Mouse (Mus musculus) layer of hippocampus, adult 6 months (tissue): ENCODE results near the gene Gm5617. TPM values are rescaled to one million over a fixed set of nuclear protein-coding genes. Genes with fewer than 3 reads are reported as not detected.

Experiments
- long read RNA-seq, 2 experiments: library from polyadenylated mRNA; unstranded; transcript quantifications; one replicate each; pipeline ENCODE4 v2.0.0; 2019 to 2020
- microRNA-seq: library from miRNA; unstranded; fragments of <30 nt; microRNA quantifications from one replicate; pipeline ENCODE4 v1.2.0, GENCODE M21; 2020
- polyA plus RNA-seq: library from polyadenylated mRNA; unstranded; fragments of <200 nt; fragmentation: Nextera tagmentation; gene quantifications from 2 replicates; pipeline ENCODE4 v1.2.3, GENCODE M21; 2021

The Gm5617 gene
- 62.1 and 69.3 TPM in 2 replicates for polyA plus RNA-seq
- long read RNA-seq, experiment 1, transcript Gm5617-201 (1 exons, 531 nt): major isoform, 25 of 25 reads
- long read RNA-seq, experiment 1, partial matches to known transcripts: 0 of 25 reads
- long read RNA-seq, experiment 1, other reads (novel, unspliced or antisense): 0 of 25 reads
- long read RNA-seq, experiment 2, partial matches to known transcripts: 0 of 2 reads
- long read RNA-seq, experiment 2, other reads (novel, unspliced or antisense): 0 of 2 reads

DNA sequence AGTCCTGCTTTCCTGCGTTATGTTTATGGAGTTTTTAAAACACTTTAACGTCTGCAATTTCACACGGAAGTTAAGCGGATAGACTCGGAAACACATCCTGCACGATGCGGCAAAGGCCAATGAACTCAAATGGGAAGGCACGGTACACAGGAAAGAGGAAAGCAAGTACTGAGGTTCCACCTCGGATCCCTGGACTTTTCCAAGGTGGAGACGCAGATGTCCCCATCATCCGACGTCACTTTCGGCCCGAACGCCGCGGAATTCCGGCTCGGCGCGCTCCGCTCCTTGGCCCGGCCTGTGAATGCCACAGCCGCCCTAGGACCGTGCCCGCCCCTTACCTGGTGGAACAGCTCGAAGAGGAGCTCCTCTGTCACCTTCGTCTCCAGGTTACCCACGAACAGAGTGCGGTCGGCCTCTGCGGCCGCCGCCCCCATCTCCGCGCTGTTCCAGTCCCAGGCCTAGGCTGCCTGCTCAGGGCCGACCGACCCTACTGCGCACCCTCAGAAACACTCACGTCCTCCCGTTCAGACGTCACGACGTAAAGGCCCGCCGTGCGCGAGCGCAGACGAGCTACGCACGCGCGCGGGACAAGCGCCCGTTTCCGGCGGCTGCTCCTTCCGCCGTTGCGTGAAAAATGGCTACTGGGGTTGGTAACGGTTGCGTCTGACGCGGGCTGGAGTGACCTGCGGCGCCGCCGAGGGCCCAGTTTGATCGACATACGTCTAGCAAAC is at the start of gene Gm5617, which contains the start of gene Rbm7:
Gene Gm5617, plus strand, starts transcription at position 626 of the 731 bp plus-strand sequence.
Gene Rbm7, minus strand, starts transcription at position 483 of the 731 bp plus-strand sequence.

DNA sequence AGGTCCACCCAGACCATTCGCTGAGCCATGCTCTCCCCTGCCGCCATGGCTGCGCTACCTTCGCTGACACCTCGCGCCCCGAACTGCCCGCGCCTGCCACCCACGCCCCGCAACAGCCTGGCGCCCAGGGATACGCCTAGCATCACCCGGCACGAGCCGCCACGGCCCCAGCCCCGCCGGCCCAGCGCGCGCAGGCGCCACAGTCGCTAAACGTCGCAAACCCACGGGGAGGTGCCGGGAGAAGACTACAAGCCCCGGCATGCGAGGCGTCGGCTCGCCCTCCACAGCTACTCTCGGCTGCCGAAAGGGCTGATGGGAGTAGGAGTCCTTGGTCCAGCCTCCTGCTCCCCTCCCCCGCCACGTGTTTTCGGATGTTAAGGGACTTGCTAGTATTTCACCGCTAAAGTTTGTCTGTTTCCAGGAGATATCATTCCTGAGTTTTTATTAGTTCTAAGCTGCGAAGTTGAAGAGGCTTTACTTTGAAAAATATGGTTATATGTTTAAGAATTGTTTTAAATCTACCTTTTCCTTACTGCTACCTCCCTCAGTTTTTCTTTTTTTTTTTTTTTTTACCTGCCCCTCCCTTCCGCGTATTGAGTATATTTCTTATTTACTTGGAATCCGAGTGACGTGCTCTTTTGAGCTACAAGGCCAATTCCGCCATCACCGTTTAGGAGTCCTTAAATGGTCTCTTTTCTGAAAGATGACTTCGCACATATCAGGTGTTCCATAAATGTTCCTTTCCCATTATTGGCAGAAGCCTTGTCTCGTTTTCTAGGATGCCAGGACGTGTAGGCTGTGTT is 14.6 kb upstream of the Gm5617 start, which contains the start of gene Rexo2:
Gene Rexo2, minus strand, starts transcription at position 213 of the 803 bp plus-strand sequence.

Small RNA genes lying within 50 kb of the gene (microRNA-seq; reads per million reads assigned to microRNA genes)
- not detected for gene Gm23653

Other genes with a start within 250 kb of the Gm5617 start
- gene Nxpe2, start 142.0 kb upstream of the Gm5617 start, polyA plus RNA-seq: 0.16 and 0.29 TPM in 2 replicates
- gene Rexo2, start 14.8 kb upstream of the Gm5617 start, polyA plus RNA-seq: 190 and 217 TPM in 2 replicates
- 42.1 and 51.3 TPM in 2 replicates for gene Rbm7, start 143 bp upstream of the Gm5617 start, polyA plus RNA-seq
- 4.0 and 5.3 TPM in 2 replicates for gene Nnmt, start 109.7 kb downstream of the Gm5617 start, polyA plus RNA-seq